Mouse (Mus musculus): ENCODE results near the gene Lrrc19.
"Not testable (repeated sequence)": the region's sequence is repeated elsewhere in the genome, so short reads cannot be mapped to it uniquely, and the experiment has no call there.

Lrrc19 gene

DNA sequence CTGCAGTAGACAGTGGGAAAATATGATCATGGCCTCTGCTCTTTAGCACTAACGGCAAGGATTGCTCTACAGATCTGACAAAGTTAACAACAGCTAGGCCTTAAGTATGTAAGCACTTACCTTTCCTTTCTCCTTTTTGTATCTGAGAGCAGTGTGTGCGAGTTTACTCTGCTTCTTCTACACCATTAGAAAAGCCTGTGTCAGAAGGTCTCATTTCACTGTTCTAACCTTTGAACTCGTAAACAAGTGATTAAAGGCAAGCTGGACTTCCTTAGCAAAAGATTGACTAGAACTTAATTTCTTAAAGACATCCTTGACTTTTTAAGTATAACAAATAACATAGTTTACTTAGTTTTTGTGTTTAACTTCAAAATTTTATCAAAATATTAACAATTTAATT, at the start of gene Lrrc19:
Gene Lrrc19, minus strand, starts transcription at position 225 of the 400 bp plus-strand sequence.
- no peak for DNase-seq (ENCODE audit: low spot score in 2 of 2)

DNA sequence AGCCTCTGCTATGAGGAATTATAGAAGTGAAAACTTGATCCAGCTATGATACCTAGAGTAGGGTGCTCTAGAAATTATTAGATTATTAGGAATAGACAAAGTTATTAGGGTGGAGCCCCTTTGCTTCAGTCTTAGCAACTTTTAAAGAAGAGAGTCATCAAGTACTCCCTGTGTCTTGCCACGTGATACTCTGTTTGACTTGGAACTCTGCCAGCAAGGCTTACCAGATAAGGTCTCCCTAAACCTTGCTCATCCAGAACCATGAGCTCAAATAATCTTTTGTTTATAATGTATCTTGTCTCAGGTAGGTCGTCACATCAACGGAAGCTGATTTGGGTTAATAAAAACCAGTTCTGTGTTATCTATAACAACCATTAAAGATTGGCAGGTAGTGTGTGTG, 46.4 kb upstream of the Lrrc19 start:
- DNase-seq (ENCODE audit: low spot score in 2 of 2): no peak

DNA sequence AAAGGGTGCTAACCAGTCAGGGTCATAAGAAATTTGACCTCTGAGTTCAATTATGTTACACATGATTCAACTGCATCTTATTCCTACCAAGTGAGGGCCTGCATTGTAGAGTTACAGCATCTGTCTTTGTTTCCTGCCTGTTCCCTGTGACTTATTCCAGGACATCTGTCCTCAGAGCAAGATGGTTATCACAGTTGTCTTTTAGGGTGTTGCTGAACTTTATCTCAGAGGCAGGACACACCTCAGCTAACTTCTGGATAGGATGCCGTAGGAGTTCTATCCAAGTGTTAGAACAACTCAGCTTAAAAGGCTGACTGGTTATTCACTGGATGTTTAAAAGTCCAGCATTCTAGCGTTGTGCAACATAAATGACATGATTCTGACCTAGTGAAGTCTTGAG, 42.2 kb upstream of the Lrrc19 start:
- no peak for DNase-seq (ENCODE audit: low spot score in 2 of 2)

DNA sequence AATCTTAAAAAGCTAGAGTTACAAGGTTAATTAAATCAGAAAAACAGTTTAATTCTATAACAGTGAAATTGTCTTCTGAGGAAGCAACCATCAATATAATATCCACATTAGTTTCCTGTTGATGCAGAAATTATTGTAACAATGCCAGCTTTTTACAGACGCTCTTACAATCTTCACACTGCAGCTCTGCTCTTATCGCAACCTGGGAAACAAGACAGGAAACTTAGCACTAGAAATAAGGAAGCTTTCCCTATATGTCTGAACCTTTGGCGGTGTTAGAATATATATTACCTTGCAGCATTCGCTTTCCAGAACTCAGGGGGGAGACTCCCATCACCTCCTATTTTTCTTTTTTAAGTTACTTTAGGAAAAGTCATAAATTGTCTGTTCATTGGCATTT, 41.1 kb upstream of the Lrrc19 start:
- DNase-seq (ENCODE audit: low spot score in 2 of 2): peak in 1 of 2 experiments; percentile 2

DNA sequence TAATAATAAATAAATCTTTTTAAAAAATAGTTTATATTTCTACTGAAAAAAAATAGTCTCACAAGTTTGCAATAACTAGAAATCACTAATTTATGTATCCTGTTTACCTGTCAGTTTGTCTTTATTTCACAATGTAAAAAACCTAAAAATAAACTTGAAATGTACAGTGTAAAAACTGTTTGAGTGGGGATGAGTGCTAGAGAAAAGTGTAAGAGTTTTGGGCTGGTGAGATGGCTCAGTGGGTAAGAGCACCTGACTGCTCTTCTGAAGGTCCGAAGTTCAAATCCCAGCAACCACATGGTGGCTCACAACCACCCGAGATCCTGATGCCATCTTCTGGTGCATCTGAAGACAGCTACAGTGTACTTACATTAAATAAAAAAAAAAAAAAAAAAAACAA, 39.9 kb upstream of the Lrrc19 start:
- DNase-seq (ENCODE audit: low spot score in 2 of 2): not testable (repeated sequence)

DNA sequence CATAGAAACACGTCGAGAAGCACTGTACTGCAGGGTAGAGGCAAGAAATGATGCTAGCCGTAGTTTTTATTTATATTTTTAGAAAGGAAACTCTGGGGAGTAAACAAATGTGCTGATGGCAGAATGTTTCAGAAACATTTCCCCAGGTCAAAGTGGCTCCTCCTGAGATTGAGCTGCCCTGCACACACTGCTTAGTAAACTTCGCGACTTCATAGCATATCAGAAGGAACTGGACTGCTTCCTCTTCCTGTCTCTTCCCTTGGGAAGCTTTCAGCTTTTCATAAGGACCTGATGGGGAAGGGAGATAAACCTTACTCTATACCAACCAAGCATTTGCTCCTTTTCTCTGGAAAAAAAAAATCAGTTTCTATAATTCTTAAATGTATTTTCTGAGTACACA, 33.4 kb upstream of the Lrrc19 start:
- no peak for DNase-seq (ENCODE audit: low spot score in 2 of 2)

DNA sequence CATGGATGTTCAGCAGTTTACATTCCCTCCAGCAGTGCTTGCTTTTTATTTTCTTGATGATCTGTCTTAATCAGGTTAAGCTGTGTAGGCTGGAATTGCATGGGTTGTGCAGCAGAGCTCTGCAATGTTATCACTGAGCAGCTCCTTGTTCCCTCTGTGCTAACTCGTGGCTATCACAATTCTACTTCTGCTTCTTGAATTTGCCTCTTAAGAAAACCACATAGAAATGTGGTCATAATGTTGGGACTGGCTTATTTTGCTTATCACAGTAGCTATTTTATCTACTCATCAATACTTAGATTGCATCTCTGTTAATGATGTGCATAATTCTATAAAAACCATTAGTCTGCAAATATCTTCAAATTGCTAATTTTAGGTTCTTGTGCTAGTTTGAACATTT, 32.1 kb upstream of the Lrrc19 start:
- DNase-seq (ENCODE audit: low spot score in 2 of 2): no peak

DNA sequence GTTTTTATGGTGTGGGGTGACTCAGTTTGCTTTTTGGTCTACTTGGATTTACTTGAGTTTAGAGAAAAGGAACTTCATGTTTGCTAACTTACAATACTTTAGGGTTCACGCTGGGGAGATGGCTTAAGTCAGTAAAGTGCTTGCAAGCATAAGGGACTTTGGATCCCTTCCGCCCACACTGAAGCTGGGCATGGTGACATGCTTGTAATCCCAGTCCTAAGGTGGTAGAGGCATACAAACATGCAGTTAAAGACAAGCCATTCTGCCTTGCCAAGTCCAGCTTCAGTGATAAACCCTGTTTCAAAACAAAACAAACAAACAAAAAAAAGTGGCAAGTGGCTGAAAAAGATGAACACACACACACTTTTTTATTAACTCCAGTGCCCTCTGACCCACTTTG, 31.2 kb upstream of the Lrrc19 start:
- no peak for DNase-seq (ENCODE audit: low spot score in 2 of 2)

DNA sequence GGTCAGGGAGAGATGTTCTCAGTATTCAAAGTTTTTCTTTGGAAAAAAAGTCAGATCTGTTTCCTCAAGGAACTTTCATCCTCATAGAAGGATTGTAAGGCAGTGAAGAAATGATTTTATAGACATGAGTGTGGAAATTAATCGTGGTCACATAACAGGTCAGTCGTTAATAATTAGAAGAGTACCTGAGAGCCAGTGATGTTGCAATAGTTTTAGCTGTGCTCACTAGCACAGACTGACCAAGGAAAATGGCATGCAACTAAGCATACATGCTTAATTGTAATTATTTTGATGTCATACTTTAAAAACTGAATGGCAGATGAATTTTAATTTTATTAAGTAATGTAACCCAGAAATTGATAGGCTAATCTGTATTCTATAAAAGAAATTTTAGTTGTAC, 30.7 kb upstream of the Lrrc19 start:
- no peak for DNase-seq (ENCODE audit: low spot score in 2 of 2)

DNA sequence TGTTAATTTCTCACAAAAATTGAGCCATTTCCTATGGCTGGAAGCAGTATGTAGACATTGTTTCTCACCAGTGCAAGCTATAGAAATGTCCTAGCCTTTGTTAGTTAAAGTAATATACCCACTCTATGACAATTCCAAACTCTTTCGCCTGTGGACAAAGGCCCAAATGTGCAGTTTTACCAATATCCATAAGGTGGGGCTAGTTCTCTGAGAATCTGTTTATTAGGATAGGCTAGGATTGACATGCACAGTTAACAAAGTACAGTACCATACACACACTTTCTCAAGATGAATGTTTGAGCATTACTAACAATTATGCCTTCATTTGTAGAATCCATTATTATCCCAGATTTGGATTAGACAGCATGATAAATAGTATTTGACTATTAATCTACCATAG, 19.8 kb upstream of the Lrrc19 start:
- no peak for DNase-seq (ENCODE audit: low spot score in 2 of 2)

DNA sequence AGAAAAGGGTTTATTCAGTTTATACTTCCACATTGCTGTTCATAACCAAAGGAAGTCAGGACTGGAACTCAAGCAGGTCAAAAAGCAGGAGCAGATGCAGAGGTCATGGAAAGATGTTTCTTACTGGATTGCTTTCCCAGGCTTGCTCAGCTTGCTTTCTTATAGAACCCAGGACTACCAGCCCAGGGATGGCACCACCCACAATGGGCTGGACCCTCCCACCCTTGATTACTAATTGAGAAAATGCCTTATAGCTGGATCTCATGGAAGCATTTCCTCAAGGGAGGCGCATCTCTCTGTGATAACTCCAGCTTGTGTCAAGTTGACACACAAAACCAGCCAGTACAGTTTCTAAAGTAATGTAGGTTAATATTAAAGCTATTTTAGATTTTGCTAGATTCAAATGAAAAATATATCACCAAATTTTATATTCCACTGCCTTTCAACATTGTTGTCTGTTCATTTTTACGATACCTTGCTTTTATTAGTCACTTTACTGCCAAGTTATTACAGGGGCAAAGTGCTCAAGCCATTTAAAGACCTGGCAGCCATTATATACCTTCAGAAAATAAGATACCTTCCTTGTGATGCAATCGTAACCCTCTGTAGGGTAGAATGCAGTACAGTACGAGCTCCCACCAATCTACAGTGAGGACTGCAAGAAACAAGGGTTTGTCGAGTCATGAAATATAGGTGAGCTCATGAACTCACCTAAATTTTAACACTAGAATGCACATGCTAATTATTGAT, 657 bp upstream of the Lrrc19 start:
- not testable (repeated sequence) for DNase-seq (ENCODE audit: low spot score in 2 of 2)

DNA sequence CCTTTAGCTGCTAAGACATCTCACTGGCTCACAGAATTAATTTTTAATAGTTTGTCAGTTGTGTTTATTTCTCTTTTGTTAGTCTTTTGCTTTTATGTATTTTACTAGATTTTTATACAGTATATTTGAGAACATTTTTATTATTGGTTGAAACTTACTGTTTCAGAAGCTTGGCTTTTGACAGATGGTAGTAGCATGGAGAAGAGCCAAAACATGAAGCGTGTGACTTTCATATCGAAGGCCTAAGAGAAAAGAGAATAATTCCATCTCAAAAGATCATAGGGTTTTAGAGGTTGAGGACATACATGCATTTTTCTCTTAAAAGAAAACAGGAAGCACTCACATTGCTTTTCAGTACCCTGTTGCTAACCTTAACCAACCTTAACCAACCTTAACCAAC, 6.8 kb downstream of the Lrrc19 start:
- DNase-seq (ENCODE audit: low spot score in 2 of 2): no peak

DNA sequence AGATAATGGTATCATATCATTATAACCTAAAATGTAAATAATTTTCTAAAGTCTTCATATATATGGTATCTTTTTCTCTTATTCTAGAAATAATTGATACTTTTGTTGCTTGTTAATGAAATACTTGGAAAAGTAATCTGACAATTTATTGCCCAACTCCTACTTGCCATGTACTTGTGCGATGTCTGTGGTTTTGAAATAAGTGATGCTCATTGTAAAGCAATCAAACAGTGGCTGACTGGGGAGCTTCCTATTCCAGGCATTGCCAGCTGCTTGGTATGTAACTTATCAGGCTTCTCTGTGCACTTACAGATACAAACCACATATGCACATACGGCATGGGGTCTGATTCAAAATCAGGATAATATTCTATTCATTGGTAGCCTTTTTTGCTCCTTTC, 29.9 kb downstream of the Lrrc19 start:
- DNase-seq (ENCODE audit: low spot score in 2 of 2): no peak

DNA sequence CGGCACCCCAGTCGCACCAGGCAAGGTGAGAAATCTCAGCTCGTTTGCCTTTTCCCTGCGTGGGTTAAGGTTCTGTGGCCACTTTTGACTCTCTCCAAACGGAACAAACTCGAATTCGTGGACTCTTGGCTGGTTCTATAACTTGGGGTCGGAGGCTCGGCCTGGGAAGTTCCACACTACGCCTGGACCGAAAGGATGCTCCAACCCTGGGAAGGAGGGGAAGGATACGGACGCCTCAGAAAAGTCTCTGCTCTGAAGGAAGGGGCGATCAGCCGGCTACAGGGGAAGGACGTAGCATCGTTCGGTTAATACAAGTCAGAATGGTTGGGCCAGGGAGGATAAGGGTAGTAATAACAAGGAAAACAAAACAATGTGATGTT, 35.3 kb downstream of the Lrrc19 start:
- DNase-seq (ENCODE audit: low spot score in 2 of 2): no peak

DNA sequence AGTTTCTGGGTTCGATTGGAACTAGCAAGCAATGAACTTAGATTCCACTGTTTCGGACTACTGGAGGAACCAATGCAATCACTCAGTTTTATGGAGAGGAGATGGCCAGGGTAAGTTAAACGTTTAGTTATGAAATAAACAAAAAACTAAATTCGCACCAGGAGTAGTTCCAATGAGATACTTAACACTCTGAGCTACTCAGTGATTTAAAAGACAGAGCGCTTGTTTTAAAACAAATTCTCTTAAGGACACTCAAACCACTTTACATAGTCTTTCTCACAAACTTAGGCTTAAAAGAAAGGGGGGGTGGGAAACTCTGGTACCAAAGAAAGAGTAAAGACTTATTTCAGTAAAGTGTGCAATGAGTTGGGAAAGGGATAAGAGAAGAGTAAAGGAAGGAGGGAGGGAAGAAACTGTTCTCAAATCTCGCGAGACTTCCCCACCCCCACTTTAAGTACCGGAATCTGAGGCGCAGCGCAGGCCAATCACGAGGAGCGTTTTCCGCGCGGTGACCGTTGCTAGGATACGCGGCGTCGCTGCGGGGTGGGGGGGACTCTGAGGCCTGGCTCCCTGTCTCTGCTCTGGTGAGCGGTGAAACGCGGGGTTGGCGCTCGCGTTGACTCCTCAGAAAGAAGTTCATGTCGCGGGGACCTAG, 35.8 kb downstream of the Lrrc19 start, which contains the start of gene Ift74:
Gene Ift74, plus strand, starts transcription at position 520 of the 655 bp plus-strand sequence.
- DNase-seq (ENCODE audit: low spot score in 2 of 2): peak; percentile 88 to 92

DNA sequence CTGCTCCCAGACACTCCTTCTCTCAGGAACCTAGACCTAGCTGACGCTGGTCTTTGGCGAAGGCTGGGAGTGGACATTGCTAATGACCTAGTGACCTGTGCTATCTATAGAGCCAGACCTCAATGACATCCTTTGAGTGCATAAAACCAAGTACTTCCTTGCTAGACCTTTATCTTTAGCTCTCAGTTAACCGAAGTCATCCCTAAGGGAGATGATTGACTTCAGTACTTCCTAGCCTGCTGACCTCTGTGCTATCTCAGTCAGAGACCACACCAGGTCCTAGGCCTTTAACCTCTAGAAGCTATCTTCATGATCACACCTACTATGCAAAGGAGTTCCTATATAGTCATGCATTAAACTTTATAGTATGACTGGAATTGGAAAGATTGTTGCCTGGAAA, 39.6 kb downstream of the Lrrc19 start:
- no peak for DNase-seq (ENCODE audit: low spot score in 2 of 2)

DNA sequence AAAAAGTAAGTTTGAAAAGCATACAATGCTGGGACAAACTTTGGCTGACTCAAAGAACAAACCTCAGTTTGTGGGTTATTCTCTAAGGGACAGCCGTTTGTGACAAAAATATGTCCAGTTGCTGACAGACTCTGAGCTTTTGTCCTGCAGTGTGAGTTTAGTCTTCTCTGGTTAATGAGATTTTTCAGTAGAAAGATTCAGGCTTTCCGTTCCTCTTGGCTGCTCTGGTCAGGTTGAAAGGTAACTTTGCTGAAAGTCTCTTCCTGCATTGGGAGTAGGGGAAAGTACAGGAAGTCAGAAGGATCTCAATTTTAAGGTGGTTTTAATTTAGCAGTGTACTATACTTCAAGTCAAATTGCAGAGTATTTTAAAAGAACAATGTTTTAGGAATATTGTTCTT, 44.4 kb downstream of the Lrrc19 start:
- no peak for DNase-seq (ENCODE audit: low spot score in 2 of 2)

DNA sequence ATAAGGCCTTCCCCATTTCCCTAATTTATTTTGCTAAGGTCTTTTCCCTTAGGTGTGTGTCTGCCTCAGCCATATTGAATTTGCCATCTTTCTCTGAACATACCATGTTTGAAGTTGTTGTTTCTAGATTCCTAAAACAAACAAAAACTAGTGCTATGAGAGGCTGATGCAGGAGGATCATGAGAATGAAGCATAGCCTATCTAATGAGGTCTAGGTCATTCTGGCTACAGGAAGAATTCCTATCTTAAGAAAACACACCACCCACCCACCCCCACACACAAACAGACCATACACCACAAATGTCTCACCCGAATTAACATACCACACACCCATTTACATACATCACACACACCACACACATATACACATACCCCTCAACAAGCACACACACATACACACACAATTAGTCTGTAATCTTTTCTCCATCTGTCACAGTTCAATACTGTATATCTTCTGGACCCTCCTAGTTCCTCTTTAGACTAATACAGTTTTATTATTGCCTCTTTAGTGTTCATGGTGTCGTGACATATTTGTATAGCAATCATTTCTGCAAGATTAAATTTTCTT, 45.4 kb downstream of the Lrrc19 start:
- DNase-seq (ENCODE audit: low spot score in 2 of 2): no peak

DNA sequence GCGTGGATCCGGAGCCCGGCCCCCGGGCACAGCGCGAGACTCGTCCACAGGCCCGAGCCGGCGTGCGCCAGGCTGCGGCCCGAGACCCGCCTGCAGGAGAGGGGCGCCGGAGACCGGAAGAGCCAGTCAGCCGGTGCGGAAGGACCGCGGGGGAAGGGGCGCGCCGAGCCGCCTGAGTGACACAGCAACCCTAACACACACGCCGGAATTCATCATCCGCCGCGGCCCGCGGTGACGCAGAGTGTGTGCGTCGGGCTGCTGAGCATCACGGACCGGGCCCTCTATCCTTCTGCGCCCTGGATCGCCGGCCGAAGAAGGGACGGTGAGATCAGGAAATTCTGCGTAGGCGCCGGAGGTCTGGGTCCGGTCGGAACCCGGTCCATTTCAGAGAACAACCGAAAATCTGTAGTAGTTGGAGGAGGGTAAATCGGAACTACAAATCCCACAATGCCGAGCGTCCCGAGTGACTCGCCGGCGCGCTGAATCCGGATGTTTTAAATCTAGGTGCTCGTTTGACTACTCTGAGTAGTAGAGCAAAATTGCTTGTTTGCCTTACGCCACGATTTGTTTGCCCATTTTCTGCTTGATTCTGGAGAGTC, 46.8 kb downstream of the Lrrc19 start, which contains the start of gene Plaa:
Gene Plaa, minus strand, starts transcription at position 214 of the 599 bp plus-strand sequence.
- peak; percentile 87 to 89 for DNase-seq (ENCODE audit: low spot score in 2 of 2)

DNA sequence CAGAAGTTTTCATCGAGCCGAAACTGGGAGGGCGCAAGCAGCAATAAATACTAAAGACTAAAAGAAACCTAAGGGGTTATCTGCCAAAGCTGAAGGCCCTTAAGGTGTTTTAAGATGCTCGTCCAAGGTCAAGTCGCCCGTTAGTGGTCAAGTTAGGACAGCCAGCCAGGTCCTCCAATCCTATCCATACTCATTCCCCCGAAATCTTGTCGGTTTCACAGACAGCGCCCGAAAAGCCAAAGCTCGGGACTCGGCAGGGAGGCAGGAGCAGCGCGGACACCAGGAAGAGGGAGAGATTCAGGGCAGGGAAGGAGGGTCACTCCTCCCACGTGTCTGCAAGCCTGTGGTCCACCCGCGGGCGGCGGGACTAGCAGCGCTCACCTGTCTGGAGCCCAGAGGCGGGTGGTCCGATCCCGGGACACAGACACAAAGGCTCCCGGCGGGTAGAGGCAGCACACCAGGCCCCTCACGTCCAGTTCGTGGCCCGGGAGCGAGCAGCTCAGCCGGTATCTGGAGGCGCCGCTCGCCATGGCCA, 47.4 kb downstream of the Lrrc19 start:
- no peak for DNase-seq (ENCODE audit: low spot score in 2 of 2)

DNA sequence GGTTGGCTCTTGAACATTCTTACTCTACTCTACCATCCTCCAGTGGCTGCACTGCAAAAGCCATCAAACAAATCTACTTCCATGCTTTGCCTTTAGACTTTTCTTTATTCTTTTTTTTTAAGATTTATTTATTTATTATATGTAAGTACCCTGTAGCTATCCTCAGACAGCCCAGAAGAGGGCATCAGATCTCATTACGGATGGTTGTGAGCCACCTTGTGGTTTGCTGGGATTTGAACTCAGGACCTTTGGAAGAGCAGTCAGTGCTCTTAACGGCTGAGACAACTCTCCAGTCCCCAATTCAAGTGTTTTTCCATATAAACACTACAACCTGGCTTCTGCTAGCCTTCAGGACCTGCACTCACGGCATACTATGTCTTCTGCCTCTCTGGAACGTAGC, 48.5 kb downstream of the Lrrc19 start:
- DNase-seq (ENCODE audit: low spot score in 2 of 2): no peak

DNA sequence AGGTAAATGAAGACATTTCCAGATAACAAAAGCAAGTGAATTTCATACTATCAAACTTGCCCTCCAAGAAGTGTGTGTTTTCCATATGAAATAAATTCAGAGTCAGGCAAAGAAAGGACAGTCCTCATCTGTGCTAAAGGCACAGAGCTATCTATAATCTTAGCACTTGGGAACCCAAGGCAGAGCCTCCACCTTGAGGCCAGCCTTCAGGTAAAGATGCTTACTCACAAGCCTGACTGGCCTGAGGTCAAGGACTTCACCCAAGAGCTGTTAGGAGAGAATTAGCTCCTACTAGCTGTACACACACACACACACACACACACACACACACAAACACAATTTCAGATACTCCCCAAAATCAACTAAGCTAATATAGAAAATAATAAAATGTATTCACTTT, 57.2 kb downstream of the Lrrc19 start:
- DNase-seq (ENCODE audit: low spot score in 2 of 2): no peak
